Mouse (Mus musculus): ENCODE data around the gene Card19. TPM values are rescaled to one million over a fixed set of nuclear protein-coding genes. Genes with fewer than 3 reads are reported as not detected.

The Card19 gene
- total and polyA plus RNA-seq, 3 experiments: 15.8 to 51.8 TPM; not detected in 1

DNA sequence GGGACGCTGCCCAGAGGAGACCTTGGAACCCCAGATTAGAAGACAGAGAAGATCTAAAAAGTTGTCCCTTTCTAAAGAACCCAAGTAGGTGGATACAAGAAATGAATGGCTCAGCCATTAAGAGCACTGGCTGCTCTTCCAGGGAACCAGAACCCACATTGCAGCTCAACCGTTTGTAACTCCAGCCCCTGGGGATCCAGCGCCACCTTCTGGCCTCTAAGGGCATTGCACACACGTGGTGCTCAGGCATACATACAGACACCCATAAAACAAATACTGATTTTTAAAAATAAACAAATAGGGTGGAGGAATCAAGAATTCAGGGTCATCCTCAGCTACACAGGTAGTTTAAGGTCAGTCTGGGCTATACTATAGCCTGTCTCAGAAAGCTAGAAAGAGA, 59.2 kb downstream of the Card19 start:
- Histone ChIP-seq H3K36me3 (ENCODE audit: control insufficient read depth in 1 of 2, insufficient read depth in 2 of 2, low read length in 2 of 2) (no peaks in the 10 kb centered on the region), H3K27me3 (ENCODE audit: control insufficient read depth in 1 of 2, insufficient read depth in 2 of 2, low read length in 2 of 2) (0 out of 4 replicates have a peak, but pooled peaks cover 0 to 6% of the 10 kb centered on the region in 2 experiments), H3K9ac (ENCODE audit: control insufficient read depth, low read depth, low read length, poor library complexity, severe bottlenecking) (no peak overlapping the region), H3K27ac (ENCODE audit: control insufficient read depth, low read depth, low read length) (no peak overlapping the region), H3K4me3 (ENCODE audit: control insufficient read depth in 1 of 2, insufficient read depth in 1 of 2, low read depth in 2 of 2, low read length in 2 of 2) (no peak overlapping the region), H3K4me1 (ENCODE audit: control insufficient read depth in 1 of 2, insufficient read depth in 2 of 2, low read length in 2 of 2) (no peaks in the 10 kb centered on the region), H3K9me3 (replicated peaks; ENCODE audit: insufficient read depth, low read length) (no peaks in the 10 kb centered on the region), H3K79me2 (ENCODE audit: control insufficient read depth, insufficient read depth, low read length, poor library complexity) (no peaks in the 10 kb centered on the region)
- DNase-seq (ENCODE audit: low read depth, low spot score): no peak
- TF ChIP-seq RAD21 (IDR thresholded peaks at IDR 0.05; ENCODE audit: low read depth, low read length) (peak; percentile 11; the same call in 1 of the 2 replicates), CTCF (IDR thresholded peaks at IDR 0.05 in 2 of 3, conservative IDR thresholded peaks at IDR 0.05 in 1 of 3; ENCODE audit: control insufficient read depth in 1 of 3, insufficient read depth in 1 of 3, low read depth in 2 of 3, low read length in 3 of 3, poor library complexity in 1 of 3, severe bottlenecking in 1 of 3) (peak; percentile 41 to 57 (median 46); a peak in 5 of 6 replicates), NRF1 (IDR thresholded peaks at IDR 0.05; ENCODE audit: insufficient read depth, low read depth, low read length, poor library complexity, severe bottlenecking) (no peak)

GRCm38 (mm10) chr13:49154621-49155020, 61.2 kb downstream of the Card19 start:
- no peaks in the 10 kb centered on the region for H3K79me2 ChIP-seq (ENCODE audit: control insufficient read depth, insufficient read depth, low read length, poor library complexity)
- H3K9ac ChIP-seq (ENCODE audit: control insufficient read depth, low read depth, low read length, poor library complexity, severe bottlenecking): no peak overlapping the region
- H3K9me3 ChIP-seq (replicated peaks; ENCODE audit: insufficient read depth, low read length): no peaks in the 10 kb centered on the region
- H3K27me3 ChIP-seq (ENCODE audit: control insufficient read depth in 1 of 2, insufficient read depth in 2 of 2, low read length in 2 of 2): 0 out of 4 replicates have a peak, but pooled peaks cover 1 to 6% of the 10 kb centered on the region in 2 experiments
- no peak overlapping the region for H3K4me3 ChIP-seq (ENCODE audit: control insufficient read depth in 1 of 2, insufficient read depth in 1 of 2, low read depth in 2 of 2, low read length in 2 of 2)
- DNase-seq (ENCODE audit: low read depth, low spot score): no peak
- H3K4me1 ChIP-seq (ENCODE audit: control insufficient read depth in 1 of 2, insufficient read depth in 2 of 2, low read length in 2 of 2): no peaks in the 10 kb centered on the region
- no peak overlapping the region for H3K27ac ChIP-seq (ENCODE audit: control insufficient read depth, low read depth, low read length)
- H3K36me3 ChIP-seq (ENCODE audit: control insufficient read depth in 1 of 2, insufficient read depth in 2 of 2, low read length in 2 of 2): no peaks in the 10 kb centered on the region
- TF ChIP-seq POLR2A (IDR thresholded peaks at IDR 0.05; ENCODE audit: control insufficient read depth in 1 of 2, insufficient read depth in 1 of 2, low read depth in 1 of 2, low read length in 2 of 2, poor library complexity in 1 of 2): no peak
- TF ChIP-seq ELF1 (IDR thresholded peaks at IDR 0.05; ENCODE audit: low read depth, low read length): no peak
- no peak for TF ChIP-seq CTCF (IDR thresholded peaks at IDR 0.05 in 2 of 3, conservative IDR thresholded peaks at IDR 0.05 in 1 of 3; ENCODE audit: control insufficient read depth in 1 of 3, insufficient read depth in 1 of 3, low read depth in 2 of 3, low read length in 3 of 3, poor library complexity in 1 of 3, severe bottlenecking in 1 of 3)
- TF ChIP-seq CHD1 (IDR thresholded peaks at IDR 0.05; ENCODE audit: low read depth, low read length): no peak

DNA sequence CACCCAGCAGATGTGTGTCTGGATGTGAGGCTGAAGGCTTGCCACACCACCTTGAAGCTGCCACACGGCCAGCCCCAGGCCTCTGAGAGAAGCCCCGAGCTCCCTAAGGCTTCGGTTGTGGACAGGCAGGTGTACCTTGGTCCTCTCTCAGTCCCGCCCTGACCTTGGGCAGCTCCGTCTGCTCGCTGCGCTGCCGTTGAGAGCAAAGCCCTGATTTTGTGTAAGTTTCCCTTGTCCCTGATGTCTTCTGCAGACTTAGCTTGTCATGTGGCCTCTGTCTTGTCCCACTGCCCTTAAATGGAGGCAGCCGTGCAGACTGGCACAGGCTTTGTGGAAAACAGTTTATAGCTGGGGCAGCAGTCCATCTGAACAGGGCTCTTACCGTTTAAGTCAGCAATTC, 61.8 kb downstream of the Card19 start:
- Histone ChIP-seq H3K9ac (ENCODE audit: control insufficient read depth, low read depth, low read length, poor library complexity, severe bottlenecking) (no peak overlapping the region), H3K4me1 (ENCODE audit: control insufficient read depth in 1 of 2, insufficient read depth in 2 of 2, low read length in 2 of 2) (no peaks in the 10 kb centered on the region), H3K4me3 (ENCODE audit: control insufficient read depth in 1 of 2, insufficient read depth in 1 of 2, low read depth in 2 of 2, low read length in 2 of 2) (no peak overlapping the region), H3K9me3 (replicated peaks; ENCODE audit: insufficient read depth, low read length) (no peaks in the 10 kb centered on the region), H3K27me3 (ENCODE audit: control insufficient read depth in 1 of 2, insufficient read depth in 2 of 2, low read length in 2 of 2) (0 out of 4 replicates have a peak, but pooled peaks cover 1 to 6% of the 10 kb centered on the region in 2 experiments), H3K79me2 (ENCODE audit: control insufficient read depth, insufficient read depth, low read length, poor library complexity) (no peaks in the 10 kb centered on the region), H3K36me3 (ENCODE audit: control insufficient read depth in 1 of 2, insufficient read depth in 2 of 2, low read length in 2 of 2) (no peaks in the 10 kb centered on the region), H3K27ac (ENCODE audit: control insufficient read depth, low read depth, low read length) (no peak overlapping the region)
- TF ChIP-seq ELF1 (IDR thresholded peaks at IDR 0.05; ENCODE audit: low read depth, low read length): no peak
- no peak for TF ChIP-seq GABPA (IDR thresholded peaks at IDR 0.05; ENCODE audit: low read depth, low read length)
- TF ChIP-seq MAZ (IDR thresholded peaks at IDR 0.05; ENCODE audit: low read depth, low read length): no peak
- TF ChIP-seq MYB (IDR thresholded peaks at IDR 0.05; ENCODE audit: low read depth, low read length): no peak
- no peak for TF ChIP-seq SMC3 (IDR thresholded peaks at IDR 0.05; ENCODE audit: low read depth, low read length)
- TF ChIP-seq NRF1 (IDR thresholded peaks at IDR 0.05; ENCODE audit: insufficient read depth, low read depth, low read length, poor library complexity, severe bottlenecking): no peak
- no peak for TF ChIP-seq CHD1 (IDR thresholded peaks at IDR 0.05; ENCODE audit: low read depth, low read length)
- TF ChIP-seq USF2 (IDR thresholded peaks at IDR 0.05; ENCODE audit: borderline replicate concordance in 1 of 2, insufficient read depth in 1 of 2, low read depth in 1 of 2, low read length in 2 of 2): no peak
- no peak for TF ChIP-seq GATA1 (IDR thresholded peaks at IDR 0.05; ENCODE audit: low read depth, low read length)
- no peak for TF ChIP-seq JUND (IDR thresholded peaks at IDR 0.05; ENCODE audit: low read depth, low read length)
- no peak for TF ChIP-seq MAFK (IDR thresholded peaks at IDR 0.05; ENCODE audit: borderline replicate concordance, low read depth, low read length)
- DNase-seq (ENCODE audit: low read depth, low spot score): no peak

Other genes with a start within 250 kb of the Card19 start
- gene Fam120a, start 248.0 kb downstream of the Card19 start, total RNA-seq (2012; rRNA removed): 81.3 and 82.7 TPM in 2 replicates
- gene Fam120a, start 248.0 kb downstream of the Card19 start, polyA plus RNA-seq (2012; ENCODE audit: insufficient read depth in 1 of 2, insufficient read length in 2 of 2, low read depth in 1 of 2, low replicate concordance in 2 of 2, missing spikeins in 1 of 2): 100 to 1,000 TPM in 1 of 2 experiments, 10 to 100 TPM in 1; 66.2 to 119 TPM
- not detected in 2 replicates for gene Wnk2, start 68.0 kb downstream of the Card19 start, total RNA-seq (2012; rRNA removed)
- gene Wnk2, start 68.0 kb downstream of the Card19 start, polyA plus RNA-seq (2012; ENCODE audit: insufficient read depth in 1 of 2, insufficient read length in 2 of 2, low read depth in 1 of 2, low replicate concordance in 2 of 2, missing spikeins in 1 of 2): under 1 TPM in 1 of 2 experiments, not detected in 1; 0.04 TPM
- 23.2 and 30.5 TPM in 2 replicates for gene Ninj1, start 28.6 kb downstream of the Card19 start, total RNA-seq (2012; rRNA removed)
- 10 to 100 TPM in 1 of 2 experiments, not detected in 1; 69.8 TPM for gene Ninj1, start 28.6 kb downstream of the Card19 start, polyA plus RNA-seq (2012; ENCODE audit: insufficient read depth in 1 of 2, insufficient read length in 2 of 2, low read depth in 1 of 2, low replicate concordance in 2 of 2, missing spikeins in 1 of 2)
- 12.5 and 16.2 TPM in 2 replicates for gene Susd3, start 32.7 kb upstream of the Card19 start, total RNA-seq (2012; rRNA removed)
- 10 to 100 TPM in 1 of 2 experiments, not detected in 1; 10.8 TPM for gene Susd3, start 32.7 kb upstream of the Card19 start, polyA plus RNA-seq (2012; ENCODE audit: insufficient read depth in 1 of 2, insufficient read length in 2 of 2, low read depth in 1 of 2, low replicate concordance in 2 of 2, missing spikeins in 1 of 2)
- 5.0 and 6.7 TPM in 2 replicates for gene Fgd3, start 104.3 kb upstream of the Card19 start, total RNA-seq (2012; rRNA removed)
- gene Fgd3, start 104.3 kb upstream of the Card19 start, polyA plus RNA-seq (2012; ENCODE audit: insufficient read depth in 1 of 2, insufficient read length in 2 of 2, low read depth in 1 of 2, low replicate concordance in 2 of 2, missing spikeins in 1 of 2): 1 to 10 TPM in 1 of 2 experiments, not detected in 1; 6.9 TPM
- gene Bicd2, start 125.5 kb upstream of the Card19 start, total RNA-seq (2012; rRNA removed): 18.0 and 21.8 TPM in 2 replicates
- gene Bicd2, start 125.5 kb upstream of the Card19 start, polyA plus RNA-seq (2012; ENCODE audit: insufficient read depth in 1 of 2, insufficient read length in 2 of 2, low read depth in 1 of 2, low replicate concordance in 2 of 2, missing spikeins in 1 of 2): 10 to 100 TPM in 1 of 2 experiments, not detected in 1; 22.6 TPM
- 18.5 and 19.6 TPM in 2 replicates for gene Ippk, start 205.2 kb upstream of the Card19 start, total RNA-seq (2012; rRNA removed)
- 10 to 100 TPM in 1 of 2 experiments, not detected in 1; 14.0 TPM for gene Ippk, start 205.2 kb upstream of the Card19 start, polyA plus RNA-seq (2012; ENCODE audit: insufficient read depth in 1 of 2, insufficient read length in 2 of 2, low read depth in 1 of 2, low replicate concordance in 2 of 2, missing spikeins in 1 of 2)